Mouse (Mus musculus) cerebellum, adult 9-11 months (tissue): Measurements from ENCODE around the gene Gm49510.

Experiments used
- DNase-seq: peaks from one replicate; pipeline ENCODE4 v3.0.0; 2022

The Gm49510 gene

GRCm38 (mm10) chr15:78916052-78916826, 16.8 kb downstream of the Gm49510 start:
- DNase-seq, result peak; percentile 80

DNA sequence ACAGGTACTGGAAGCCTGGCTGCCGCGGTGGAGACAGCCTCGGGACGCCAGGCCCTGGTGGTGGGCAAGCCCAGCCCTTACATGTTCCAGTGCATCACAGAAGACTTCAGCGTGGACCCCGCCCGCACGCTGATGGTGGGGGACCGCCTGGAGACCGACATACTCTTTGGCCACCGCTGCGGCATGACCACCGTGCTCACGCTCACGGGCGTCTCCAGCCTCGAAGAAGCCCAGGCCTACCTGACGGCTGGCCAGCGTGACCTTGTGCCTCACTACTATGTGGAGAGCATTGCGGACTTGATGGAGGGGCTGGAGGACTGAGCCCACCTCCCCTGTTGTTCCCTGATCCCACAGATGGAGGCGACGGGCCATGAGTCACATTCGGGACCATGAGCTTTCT, 18.7 kb downstream of the Gm49510 start:
- DNase-seq, result peak; percentile 57

DNA sequence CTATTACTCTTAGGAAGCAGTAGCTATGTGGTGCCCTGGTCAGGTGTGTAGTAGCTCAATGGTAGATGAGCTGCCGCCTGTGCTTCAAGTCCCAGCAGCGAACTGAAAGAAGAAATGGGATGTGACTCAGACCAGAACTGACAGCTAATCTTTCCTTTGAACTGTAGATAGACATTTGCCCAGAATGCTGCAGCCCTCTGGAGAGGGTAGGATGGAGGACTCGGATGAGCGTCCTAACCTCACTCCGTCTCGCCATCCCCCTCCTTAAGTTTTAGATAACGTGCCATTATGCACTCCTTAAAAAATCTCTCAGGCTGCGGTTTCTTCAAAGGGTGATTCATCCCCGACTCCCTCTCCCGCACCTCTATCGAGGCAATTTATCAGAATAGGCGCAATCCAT, 20.4 kb downstream of the Gm49510 start:
- DNase-seq, result no peak

DNA sequence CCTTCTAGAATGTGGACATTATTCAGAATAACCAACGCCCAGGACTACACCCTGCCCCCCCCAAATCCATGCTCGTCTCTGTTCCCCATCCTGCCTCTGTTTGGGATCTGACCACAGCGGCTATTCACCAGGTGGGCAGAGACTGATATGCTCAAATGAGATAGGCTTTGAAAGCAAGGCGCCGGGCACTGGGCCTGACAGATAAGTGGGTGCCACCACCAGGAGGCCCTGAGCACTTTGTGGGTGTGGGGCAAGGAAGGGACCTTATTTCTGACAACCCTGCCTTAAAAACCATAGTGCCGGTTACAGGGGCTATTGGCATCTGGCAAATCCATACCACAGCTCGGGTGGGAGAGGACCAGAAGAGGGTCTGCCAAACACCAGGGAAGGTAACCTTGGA, 23.2 kb downstream of the Gm49510 start:
- DNase-seq, result no peak

- DNase-seq, result no peak
These were observed 24.1 kb downstream of the Gm49510 start for GRCm38 (mm10) chr15:78923585-78923984.

- no peak for DNase-seq
These were observed 25.7 kb downstream of the Gm49510 start for GRCm38 (mm10) chr15:78925129-78925528.

DNA sequence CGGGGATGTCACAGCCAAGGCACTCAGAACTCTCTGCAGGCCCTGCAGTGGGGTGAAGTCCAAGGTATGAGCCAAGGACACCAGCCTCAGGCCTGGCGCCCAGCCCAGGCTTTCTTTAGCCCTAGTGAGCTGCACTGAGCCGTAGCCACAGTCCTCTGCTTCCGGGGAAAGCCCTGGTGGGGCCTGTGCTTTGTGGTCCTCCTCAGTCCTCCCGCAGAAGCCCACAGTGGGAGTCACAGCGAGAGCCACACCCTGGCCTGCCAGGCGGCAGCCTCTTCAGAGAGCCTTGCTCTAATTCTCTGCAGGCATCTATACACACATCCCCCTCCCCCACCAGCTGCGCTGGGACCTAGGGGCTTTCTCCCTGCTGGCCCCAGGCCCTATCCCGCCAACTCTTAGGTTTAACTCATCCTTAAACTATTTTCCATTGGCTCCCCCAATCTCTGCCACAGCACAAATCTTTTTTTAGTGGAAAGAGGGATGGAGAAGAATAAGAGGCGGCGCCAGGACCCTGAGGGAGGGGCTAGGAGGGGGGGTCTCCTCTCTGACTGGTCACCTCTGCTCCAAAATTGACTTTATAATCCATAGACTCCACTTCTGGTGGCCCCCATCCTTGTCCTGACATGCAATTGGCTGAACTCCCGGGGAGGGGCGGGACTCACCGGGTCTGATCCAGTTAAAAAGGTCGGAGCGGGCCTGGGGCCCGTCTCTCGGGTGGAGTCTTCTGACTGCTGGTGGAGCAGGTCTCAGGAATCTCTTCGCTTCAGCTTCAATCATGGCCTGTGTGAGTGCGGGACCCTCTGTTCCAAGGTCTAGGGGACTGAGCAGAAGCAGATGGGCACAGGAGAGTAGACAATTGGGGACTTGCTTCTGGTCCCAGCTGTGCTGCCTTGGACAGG, 26.8 kb downstream of the Gm49510 start, which contains the start of gene Lgals1:
TSS of gene Lgals1 (plus strand) at position 705 of the 899 bp plus-strand sequence.
- peak; percentile 85 for DNase-seq

DNA sequence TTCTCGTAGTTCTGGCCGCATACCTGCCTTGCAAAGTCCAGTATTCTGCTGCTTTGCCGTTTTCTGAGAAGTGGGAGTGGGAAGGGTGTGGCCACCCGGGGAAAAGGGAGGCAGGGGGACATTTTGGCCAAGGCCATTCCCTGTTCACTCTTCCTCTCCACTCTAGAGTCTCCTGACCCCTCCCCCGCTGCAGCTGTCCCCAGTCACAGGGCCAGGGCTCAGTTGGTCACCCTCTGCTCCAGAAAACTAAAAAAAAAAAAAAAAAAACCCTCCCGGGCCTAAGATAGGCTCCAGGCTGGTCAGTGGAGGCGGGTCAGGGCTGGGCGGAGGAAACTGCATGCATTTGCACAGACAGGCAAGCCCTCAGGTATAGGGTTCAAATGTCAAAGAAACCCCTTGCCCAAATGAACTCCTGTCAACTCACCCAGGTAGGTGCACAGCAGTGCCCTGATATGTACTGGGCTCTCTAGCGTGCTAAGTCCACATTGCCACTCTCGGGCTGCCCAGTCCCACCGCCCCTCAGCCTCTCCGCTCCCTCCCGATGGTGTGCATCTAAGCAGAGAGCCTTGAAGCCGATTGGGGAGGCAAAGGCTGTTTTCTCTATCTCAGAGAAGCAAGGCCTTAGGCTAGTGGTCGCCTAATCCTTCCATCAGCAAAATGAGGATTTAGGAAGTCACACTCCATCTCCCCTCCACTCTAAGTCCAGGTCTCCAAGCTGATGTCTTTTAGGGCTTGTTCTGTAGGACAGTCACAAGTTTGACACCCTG, 27.7 kb downstream of the Gm49510 start:
- peak; percentile 69 for DNase-seq

DNA sequence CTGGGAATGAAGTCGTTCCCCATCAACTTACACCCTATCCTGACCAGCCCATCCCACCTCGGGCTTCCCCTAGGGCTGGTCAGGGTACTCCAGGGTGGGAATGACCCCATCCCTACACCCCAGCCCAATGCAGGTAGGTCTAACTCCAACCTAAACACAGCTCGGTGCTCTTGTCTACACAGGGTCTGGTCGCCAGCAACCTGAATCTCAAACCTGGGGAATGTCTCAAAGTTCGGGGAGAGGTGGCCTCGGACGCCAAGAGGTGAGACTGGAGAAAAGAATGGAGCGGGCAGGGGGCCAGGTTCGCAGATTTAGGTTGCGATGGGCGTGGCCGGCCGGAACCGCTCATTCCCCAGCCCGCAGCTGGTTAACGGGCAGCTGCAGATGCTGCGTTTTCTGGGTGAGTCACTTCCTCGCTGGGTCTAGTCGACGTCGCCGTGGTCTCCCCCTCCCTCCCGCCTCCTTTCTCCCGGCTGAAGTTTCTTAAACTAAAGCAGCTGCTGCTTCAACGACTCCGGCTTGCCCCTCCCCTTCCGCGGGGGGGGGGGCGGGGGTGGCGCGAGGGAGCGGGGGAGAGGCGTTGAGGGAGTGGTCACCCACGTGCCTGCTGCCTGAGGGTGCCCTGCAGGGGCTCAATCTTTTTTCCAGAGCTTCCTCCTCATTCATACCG, 28.5 kb downstream of the Gm49510 start:
- peak; percentile 55 for DNase-seq

DNA sequence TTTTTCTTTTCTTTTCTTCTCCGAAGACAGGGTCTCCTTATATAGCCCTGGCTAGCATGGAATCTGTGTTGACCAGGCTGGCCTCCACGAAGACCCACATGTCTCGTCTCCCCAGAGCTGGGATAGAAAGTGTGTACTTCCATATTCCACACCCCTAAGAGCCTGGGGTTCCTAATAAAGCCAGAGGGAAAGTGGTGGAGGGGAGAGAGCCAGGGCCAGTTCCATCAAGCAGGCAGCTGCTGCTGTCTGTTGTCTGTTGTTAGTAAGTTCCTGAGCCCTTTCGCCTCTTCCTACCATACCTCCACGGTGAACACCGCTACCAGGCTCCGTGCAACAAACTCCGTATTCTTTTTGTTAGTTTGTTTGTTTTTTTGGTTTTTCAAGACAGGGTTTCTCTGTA, 29.1 kb downstream of the Gm49510 start:
- DNase-seq, result no peak

DNA sequence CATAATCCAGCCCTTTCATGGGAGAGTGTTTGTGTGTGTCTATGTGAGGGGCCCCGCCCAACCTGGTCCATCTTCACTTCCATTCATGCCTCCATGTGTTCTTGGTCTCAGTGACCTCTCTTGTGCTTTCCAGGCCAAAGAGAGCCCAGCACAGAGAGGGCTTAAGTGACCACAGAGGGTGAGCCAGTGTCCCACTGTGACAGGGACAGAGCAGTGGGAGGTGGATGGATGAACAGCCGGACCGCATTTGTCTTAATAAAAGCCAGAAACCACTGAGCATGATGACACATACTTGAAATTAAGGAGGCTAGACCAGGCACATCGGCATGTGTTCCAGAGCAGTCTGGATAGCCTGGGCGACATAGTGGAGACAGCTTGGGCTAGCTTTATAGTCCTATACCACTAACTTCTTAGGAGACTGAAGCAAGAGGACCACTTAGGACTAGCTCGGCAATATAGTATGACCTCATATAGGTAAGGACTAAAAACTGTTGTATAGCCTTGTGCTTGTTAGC, 30.8 kb downstream of the Gm49510 start:
- DNase-seq, result no peak

- DNase-seq, result no peak
These were observed 31.4 kb downstream of the Gm49510 start for GRCm38 (mm10) chr15:78930801-78931426.

DNA sequence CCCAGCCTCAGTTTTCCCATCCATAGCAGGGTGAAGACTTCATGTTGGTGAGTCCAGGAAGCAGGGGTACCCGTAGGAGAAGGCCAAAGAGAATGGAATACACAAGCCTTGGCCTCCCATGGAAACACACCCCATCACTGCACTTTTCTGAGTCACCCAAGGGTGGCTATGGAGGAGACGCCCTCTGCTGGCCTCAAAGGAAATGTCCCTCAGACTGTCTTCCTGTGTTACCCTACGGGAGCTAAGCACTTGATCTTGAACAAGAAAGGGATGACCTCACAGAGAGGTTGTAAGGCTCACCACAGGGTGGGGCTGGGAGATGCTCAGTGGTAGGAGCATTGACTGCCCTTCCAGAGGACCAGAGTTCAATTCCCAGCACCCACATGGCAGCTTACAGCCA, 32.1 kb downstream of the Gm49510 start:
- DNase-seq, result no peak

DNA sequence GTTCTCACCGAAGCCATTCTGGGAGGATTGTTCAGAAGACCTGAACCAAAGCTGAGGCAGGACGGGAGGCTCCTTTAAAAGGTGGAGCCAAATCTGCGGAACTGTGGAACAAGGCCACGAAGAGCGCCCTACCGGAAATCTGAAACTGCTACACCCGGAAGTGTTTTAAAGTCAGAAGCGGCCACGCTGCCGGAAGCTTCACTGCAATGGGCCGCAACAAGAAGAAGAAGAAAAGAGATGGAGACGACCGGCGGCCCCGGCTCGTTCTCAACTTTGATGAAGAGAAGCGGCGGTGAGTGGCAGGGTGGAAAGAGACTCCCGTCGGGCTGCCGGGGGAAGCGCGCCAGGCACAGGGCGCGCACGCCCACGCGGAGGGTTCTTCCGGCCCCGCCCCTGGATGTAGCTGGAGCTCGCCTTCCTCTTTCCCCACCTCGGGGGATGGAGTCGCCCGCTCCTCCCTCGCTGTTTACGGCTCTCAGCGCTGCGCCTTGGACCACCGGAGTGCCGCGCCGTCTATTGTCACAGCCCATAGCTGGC, 35.4 kb downstream of the Gm49510 start, which contains the start of gene Nol12:
TSS of gene Nol12 (plus strand) at position 150 of the 537 bp plus-strand sequence.
- peak; percentile 84 for DNase-seq

DNA sequence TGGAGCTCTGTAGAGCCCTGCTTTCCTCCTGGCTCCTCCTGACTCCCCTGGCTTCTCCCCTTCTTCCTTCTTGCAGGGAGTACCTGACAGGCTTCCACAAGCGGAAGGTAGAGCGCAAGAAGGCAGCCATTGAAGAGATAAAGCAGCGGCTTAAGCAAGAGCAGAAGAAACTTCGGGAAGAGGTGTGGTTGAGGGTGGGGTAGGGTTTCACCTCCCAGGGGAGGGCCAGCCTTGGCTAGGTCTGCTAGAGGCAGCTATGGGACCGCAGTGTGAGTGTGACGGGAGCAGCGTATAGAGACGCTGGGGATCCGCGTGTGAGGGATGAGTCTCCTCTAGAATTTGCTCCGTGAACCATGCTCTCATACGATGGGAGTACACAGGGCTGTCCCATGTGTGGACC, 36.9 kb downstream of the Gm49510 start:
- DNase-seq, result no peak

DNA sequence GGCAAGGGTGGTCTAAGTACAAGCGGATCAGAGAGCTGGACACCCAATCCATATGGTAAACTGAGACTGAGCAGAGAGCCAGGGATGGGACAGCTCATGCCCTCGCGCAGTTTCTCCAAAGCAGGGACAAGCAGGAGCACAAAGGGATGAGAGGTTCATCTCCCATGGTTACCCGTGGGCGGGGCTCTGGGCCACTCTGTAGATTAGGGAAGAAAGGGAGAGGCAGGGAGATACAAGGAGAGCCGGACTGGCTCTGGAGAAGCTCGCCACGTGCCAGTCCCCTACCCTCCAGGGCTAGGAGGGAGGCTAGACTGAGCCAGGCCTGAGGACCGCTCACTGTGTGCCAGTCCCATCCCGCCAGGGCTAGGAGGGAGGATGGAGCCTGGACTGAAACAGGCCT, 37.8 kb downstream of the Gm49510 start:
- DNase-seq, result no peak

GRCm38 (mm10) chr15:78937963-78938362, 38.5 kb downstream of the Gm49510 start:
- no peak for DNase-seq

DNA sequence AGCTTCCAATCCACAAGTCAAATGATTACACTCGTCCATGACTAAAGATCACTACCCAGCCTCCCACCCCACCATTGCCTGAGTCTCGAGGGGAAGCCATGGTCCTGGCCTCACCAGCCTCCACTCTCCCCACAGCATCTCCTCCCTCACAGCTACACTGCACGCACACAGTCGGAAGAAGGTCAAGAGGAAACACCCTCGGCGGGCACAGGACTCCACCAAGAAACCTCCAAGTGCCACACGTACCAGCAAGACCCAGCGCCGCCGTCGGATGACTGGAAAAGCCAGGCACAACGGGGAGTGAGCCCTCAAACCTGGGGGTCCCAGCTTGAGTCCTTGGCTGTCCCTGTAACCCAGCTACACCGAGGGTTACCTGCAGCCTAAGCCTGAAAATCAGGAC, 40.9 kb downstream of the Gm49510 start:
- no peak for DNase-seq

- peak; percentile 88 for DNase-seq
These were observed 43.2 kb downstream of the Gm49510 start for GRCm38 (mm10) chr15:78942663-78943062.

GRCm38 (mm10) chr15:78946232-78946631, 46.8 kb downstream of the Gm49510 start:
- DNase-seq, result peak; percentile 47

DNA sequence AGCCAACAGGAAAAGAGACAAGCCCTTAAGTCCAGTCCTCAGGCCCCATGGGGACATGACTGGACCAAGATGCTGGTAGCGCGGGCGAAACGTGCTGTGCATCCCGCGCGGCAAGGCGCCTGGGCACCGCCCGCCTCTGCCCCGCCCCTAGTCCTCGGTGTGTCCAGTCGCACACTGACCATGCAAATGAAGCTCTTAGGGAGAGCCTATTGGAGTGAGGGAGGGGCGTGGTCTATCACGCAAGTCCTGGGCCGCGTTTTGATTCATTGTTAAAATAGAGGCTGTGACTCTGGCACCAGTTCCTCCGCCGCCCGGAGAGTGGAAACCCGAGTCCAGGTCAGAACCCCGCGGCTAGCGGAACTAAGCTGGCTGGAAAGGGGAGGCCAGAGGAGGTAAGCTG, 48.2 kb downstream of the Gm49510 start, which contains the start of gene Triobp:
TSS of gene Triobp (plus strand) at position 68 of the 400 bp plus-strand sequence.
- peak; percentile 94 for DNase-seq
